Mouse (Mus musculus): Measurements from ENCODE around the gene B9d1. TPM values are rescaled to one million over a fixed set of nuclear protein-coding genes. Genes with fewer than 3 reads are reported as not detected.

Gene B9d1
- 26.9 and 32.8 TPM in 2 replicates for polyA plus RNA-seq (2015; fragmentation: Nextera tagmentation; extraction: Ambion mirVana)

DNA sequence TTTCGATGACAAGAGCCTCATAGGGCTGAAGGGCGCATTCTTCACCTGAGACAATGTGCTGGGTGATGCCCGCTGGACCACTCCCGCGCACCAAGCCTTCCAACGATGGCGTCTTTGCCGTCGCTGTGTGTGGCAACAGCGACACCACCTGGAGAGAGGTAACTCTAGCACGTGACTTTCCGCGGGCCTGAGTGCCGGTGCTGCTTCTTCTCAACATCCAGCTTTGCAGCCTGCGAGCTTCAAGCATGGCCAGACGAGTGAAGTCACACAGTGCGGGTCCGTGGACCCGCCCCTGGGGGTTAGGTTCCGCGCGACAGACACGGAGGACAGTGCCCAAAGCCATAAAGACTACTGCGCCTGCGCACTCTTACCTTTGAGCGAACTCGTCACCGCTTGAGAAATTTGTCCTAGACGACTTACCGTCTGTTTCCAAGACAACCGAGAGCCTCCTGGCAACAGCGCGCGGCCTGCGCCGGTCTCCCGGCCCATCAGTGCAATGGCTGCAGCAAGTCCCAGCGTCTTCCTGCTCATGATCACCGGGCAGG, at the start of gene B9d1:
Gene B9d1, plus strand, starts transcription at position 432 of the 545 bp plus-strand sequence.

DNA sequence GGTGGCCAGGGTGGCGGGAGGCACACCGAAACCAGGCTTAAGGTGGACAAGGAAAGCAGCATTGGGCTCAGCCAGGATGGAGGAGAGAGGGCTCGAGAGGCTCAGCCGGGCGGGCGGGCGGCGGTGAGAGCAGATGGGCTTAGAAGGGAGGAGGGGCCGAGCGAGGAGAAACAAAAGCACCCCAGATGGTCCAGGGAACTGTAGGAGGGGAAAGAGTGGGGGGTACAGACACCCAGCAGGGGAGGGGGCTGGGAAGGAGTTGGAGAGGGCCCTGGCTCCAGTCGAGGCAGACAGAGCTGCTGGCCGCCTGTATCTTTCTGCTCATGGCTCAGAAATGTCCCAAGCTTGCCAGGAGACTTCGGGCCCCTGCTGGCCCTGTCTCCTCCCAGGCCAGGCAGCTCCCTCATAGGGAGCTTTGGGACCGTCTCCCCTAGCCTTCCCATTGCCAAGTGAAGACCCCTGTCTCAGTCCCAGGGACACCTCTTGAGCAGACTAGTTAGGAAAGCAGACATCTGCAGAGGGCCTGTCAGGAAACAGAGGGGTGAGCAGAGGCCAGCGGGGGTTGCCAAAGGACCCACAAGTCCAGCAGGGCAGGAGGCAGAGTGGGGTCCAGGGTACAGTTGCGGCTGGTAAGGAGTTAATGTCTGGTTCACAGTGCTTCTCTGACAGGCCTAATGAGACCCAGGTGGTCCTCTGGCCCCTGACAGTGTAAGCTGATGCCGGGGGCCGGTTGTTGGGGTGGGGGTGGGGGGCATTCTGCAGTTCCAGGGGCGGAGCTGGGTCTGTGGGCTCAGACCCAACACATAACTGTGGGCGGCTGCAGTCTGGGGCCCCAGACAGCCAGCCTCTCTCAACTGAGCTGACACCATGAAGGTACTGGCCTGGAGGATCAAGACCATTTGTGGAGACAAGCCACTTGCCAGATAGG, 20.1 kb upstream of the B9d1 start, which contains the start of gene Mfap4:
Gene Mfap4, plus strand, starts transcription at position 819 of the 928 bp plus-strand sequence.

DNA sequence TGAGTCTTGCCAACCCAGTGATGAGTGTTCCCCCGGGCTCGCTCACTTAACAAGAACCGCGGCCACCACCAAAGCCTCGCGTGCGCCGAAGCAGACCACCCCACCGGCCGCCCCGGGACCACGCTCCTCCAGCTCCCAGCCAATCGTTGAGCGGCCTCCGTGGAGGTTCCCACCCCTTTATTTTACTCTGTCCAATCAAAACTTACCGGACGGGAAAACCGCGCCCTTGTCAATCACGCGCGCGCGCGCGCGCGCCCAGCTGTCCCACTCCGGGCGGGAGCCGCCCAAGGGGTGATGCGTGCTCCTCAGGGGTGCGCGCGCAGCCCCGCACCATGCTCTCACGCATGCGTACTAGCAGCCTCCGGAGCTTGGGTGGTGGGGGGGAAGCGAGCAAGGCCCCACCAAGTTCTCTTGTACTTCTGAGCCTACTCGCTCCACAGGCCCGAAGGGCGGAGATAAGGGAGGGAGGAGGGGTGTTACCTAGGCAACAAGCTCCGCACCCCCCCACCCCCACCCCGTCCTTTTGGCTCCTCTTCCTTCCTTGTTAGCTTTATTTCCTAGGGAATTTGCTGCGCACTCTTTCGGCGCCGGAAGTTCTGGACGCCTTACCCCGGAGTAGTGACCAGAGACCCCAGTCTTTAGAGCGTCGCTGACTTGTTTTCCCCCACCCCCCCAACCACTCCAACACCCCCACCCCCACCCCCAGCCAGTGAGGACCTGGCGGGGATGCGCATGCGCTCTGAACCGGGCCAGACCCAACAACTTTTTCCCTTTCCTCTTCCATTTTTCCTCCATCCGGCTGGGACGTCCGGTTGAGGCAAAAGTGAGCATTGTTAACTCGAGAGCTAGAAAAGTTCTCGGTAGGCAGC, 10.6 kb upstream of the B9d1 start, which contains the start of gene Mapk7:
Gene Mapk7, minus strand, starts transcription at position 278 of the 869 bp plus-strand sequence.

Other genes starting within 250 kb of the B9d1 start
- 35.2 and 36.1 TPM in 2 replicates for gene Aldh3a2, start 237.7 kb upstream of the B9d1 start, polyA plus RNA-seq (2015; fragmentation: Nextera tagmentation; extraction: Ambion mirVana)
- gene Slc47a2, start 162.3 kb upstream of the B9d1 start, polyA plus RNA-seq (2015; fragmentation: Nextera tagmentation; extraction: Ambion mirVana), result 0.28 and 0.39 TPM in 2 replicates
- gene Slc47a1, start 126.8 kb upstream of the B9d1 start, polyA plus RNA-seq (2015; fragmentation: Nextera tagmentation; extraction: Ambion mirVana), result 3.2 and 5.5 TPM in 2 replicates
- gene Rnf112, start 51.0 kb upstream of the B9d1 start, polyA plus RNA-seq (2015; fragmentation: Nextera tagmentation; extraction: Ambion mirVana), result 28.7 and 33.7 TPM in 2 replicates
- gene Mfap4, start 19.7 kb upstream of the B9d1 start, polyA plus RNA-seq (2015; fragmentation: Nextera tagmentation; extraction: Ambion mirVana), result 48.4 and 50.0 TPM in 2 replicates
- 40.2 and 45.9 TPM in 2 replicates for gene Mapk7, start 10.7 kb upstream of the B9d1 start, polyA plus RNA-seq (2015; fragmentation: Nextera tagmentation; extraction: Ambion mirVana)
- 55.9 and 65.5 TPM in 2 replicates for gene Epn2, start 74.5 kb downstream of the B9d1 start, polyA plus RNA-seq (2015; fragmentation: Nextera tagmentation; extraction: Ambion mirVana)
- 8.9 and 10.3 TPM in 2 replicates for gene Grap, start 148.1 kb downstream of the B9d1 start, polyA plus RNA-seq (2015; fragmentation: Nextera tagmentation; extraction: Ambion mirVana)
- gene Fam83g, start 178.9 kb downstream of the B9d1 start, polyA plus RNA-seq (2015; fragmentation: Nextera tagmentation; extraction: Ambion mirVana), result 0.03 and 0.08 TPM in 2 replicates
- gene Slc5a10, start 215.7 kb downstream of the B9d1 start, polyA plus RNA-seq (2015; fragmentation: Nextera tagmentation; extraction: Ambion mirVana), result 0.15 TPM in 1 of 2 replicates, not detected in the other

Data from neural tube, postnatal 0 days (tissue).